Mouse (Mus musculus) forebrain, embryonic 14.5 days (tissue): Measurements from ENCODE around the gene Nipal3. TPM values are rescaled to one million over a fixed set of nuclear protein-coding genes. Genes with fewer than 3 reads are reported as not detected.

Experiments
- ATAC-seq: fragments of 200-750 bp; cut with Nextera tagmentation; 2 replicates; pipeline ENCODE4 v1.8.0; 2017; ENCODE audit warnings: mild to moderate bottlenecking, moderate library complexity
- DNase-seq: peaks from one replicate; pipeline ENCODE4 v3.0.0-alpha.2; 2015; ENCODE audit warnings: low spot score
- H3K27ac ChIP-seq: fragments of 300-500 bp; sonication (generic); 2 replicates; pipeline ENCODE4 v1.5.1; 2014; ENCODE audit warnings: low read depth, mild to moderate bottlenecking, control low read depth, low read length, moderate library complexity
- H3K27me3 ChIP-seq: fragments of 300-500 bp; sonication (generic); replicated peaks from 2 replicates; pipeline ENCODE4 v1.6.1; 2014; ENCODE audit warnings: low read length, control low read depth, mixed read lengths; ENCODE audit not compliant: control insufficient read depth, insufficient read depth
- H3K36me3 ChIP-seq: fragments of 300-500 bp; sonication (generic); 2 replicates; pipeline ENCODE4 v1.6.1; 2014; ENCODE audit warnings: low read length, control low read depth; ENCODE audit not compliant: control insufficient read depth, insufficient read depth
- H3K4me1 ChIP-seq: fragments of 300-500 bp; sonication (generic); 2 replicates; pipeline ENCODE4 v1.6.1; 2014; ENCODE audit warnings: antibody characterized with exemption, low read length, control low read depth; ENCODE audit not compliant: control insufficient read depth, insufficient read depth
- H3K4me2 ChIP-seq: fragments of 300-500 bp; sonication (generic); 2 replicates; pipeline ENCODE4 v1.6.1; 2014; ENCODE audit warnings: mild to moderate bottlenecking, control low read depth, low read length
- H3K4me3 ChIP-seq: fragments of 300-500 bp; sonication (generic); 2 replicates; pipeline ENCODE4 v1.5.1; 2014; ENCODE audit warnings: low read depth, low read length, control low read depth
- H3K9ac ChIP-seq: fragments of 300-500 bp; sonication (generic); 2 replicates; pipeline ENCODE4 v1.6.1; 2014; ENCODE audit warnings: mild to moderate bottlenecking, low read length, control low read depth, moderate library complexity
- H3K9me3 ChIP-seq: fragments of 300-500 bp; sonication (generic); replicated peaks from 2 replicates; pipeline ENCODE4 v1.6.1; 2016; ENCODE audit warnings: low read length, control low read depth, mixed read lengths; ENCODE audit not compliant: control insufficient read depth
- WGBS: fragments of 180-500 bp; shearing (Covaris S2); extraction: QIAGEN DNeasy Blood & Tissue Kit; methylation state at CpG from one replicate; pipeline ENCODE4 v1.1.7; 2014; 5-methylcytosine and 5-hydroxymethylcytosine counted together
- polyA plus RNA-seq: library from polyadenylated mRNA; unstranded; fragments of >200 nt; fragmentation: Nextera tagmentation; extraction: Ambion mirVana; gene quantifications from 2 replicates; pipeline ENCODE4 v1.2.1, GENCODE M21; 2014

Gene Nipal3
- polyA plus RNA-seq, 1 experiment from 2014 or later, result 5.3 TPM

DNA sequence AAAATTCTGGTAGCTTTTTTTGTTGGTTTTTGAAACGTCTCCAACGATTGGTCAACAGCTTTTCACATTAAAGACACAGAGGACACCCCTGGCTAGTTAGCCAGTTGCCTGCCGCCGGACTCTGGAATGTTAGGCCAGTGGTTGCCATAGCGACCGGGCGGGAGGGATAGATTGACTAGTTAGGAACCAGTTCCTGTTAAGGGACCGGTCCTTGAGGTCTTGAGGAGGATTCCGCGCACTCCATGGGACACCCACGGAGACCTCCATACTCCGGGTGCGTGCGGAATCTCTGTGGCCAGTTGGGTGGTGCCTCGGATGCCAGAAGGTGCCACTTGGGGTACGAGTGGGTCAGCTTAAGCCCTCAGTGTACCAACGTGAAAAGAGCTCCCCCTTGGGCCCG is 972 bp upstream of the Nipal3 start:
- no peaks in the 10 kb centered on the region for H3K36me3 ChIP-seq
- H3K4me1 ChIP-seq, result 0 out of 2 replicates have a peak, but pooled peaks cover 4% of the 10 kb centered on the region
- H3K4me3 ChIP-seq, result no peak overlapping the region
- WGBS, result 19% methylated on average over 18 of the region's 18 CpGs
- no peaks in the 10 kb centered on the region for H3K9me3 ChIP-seq
- ATAC-seq (no peak), DNase-seq (peak; percentile 40)
- H3K27me3 ChIP-seq, result no peaks in the 10 kb centered on the region
- no peak overlapping the region for H3K27ac ChIP-seq
- no peak overlapping the region for H3K9ac ChIP-seq
- peak overlapping the region; percentile 94; the same call in 1 of the 2 replicates for H3K4me2 ChIP-seq

DNA sequence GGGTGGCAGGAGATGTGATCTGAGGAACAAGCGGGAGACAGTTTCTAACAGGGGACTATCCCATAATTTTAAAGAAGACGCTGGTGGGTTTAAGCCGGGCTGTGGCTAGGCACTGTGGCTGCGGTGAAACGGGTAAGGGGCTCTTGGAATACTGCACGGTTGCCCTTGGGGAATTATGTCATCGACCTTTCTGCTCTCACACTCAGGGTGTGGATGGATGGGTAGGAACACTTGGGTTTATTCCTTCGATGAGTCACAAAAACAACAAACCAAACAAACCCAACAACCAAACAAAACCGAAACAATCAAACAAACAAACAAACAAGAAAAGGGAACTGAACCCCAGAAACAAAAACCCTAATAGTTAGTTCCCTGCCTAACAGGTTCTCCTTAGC is 556 bp upstream of the Nipal3 start:
- DNase-seq (no peak), ATAC-seq (no peak)
- H3K4me3 ChIP-seq, result peak overlapping the region; percentile 60
- no peak overlapping the region for H3K27ac ChIP-seq
- H3K9me3 ChIP-seq, result no peaks in the 10 kb centered on the region
- 12% methylated on average over 9 of the region's 9 CpGs for WGBS
- H3K9ac ChIP-seq, result no peak overlapping the region
- H3K27me3 ChIP-seq, result no peaks in the 10 kb centered on the region
- H3K4me2 ChIP-seq, result peak overlapping the region; percentile 94
- 0 out of 2 replicates have a peak, but pooled peaks cover 4% of the 10 kb centered on the region for H3K4me1 ChIP-seq
- H3K36me3 ChIP-seq, result no peaks in the 10 kb centered on the region

DNA sequence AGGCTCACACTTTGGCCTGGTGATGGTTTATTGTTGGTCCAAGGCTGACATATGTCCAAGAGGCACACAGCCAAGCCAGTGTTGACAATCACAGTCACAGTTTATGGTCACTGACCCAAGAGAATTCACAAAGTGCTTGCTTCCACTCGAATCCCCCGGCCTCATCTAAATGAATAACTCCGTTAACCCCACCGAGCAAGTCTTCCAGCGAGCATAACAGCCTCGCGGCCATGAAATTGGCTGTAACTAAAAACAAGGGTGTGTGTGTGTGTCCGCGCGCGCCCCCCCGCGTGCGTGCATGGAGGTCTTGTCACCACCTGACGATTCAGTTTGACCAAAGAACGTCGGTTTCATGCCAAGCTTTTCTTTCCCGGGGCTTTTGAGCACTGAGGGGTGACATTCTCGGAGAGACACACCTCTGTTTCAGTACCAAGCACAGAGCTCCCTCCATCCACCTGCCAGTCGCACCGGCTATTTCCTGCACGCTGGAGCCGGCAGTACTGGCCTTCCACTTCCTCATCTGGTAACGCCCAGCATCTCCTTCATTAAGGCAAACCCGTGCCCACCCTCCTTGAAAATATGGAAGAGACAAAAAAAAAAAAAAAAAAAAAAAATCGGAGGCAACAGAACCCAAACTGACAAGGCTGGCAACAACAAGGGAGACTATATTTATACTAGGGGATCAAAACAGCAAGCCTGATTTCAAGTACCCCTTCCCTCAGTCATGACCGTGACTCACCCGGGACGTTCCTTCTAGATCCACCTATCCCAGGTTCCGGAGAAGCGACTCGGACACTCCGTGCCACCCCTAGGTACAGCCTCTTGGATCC is 932 bp downstream of the Nipal3 start:
- ATAC-seq (peak; percentile 33), DNase-seq (peak; percentile 58)
- no peaks in the 10 kb centered on the region for H3K27me3 ChIP-seq
- H3K4me1 ChIP-seq, result 0 out of 2 replicates have a peak, but pooled peaks cover 4% of the 10 kb centered on the region
- peak overlapping the region; percentile 60 for H3K4me3 ChIP-seq
- peak overlapping the region; percentile 94 for H3K4me2 ChIP-seq
- WGBS, result under 1% methylated on average over 33 of the region's 33 CpGs
- 0 out of 2 replicates have a peak, but pooled peaks cover 4% of the 10 kb centered on the region for H3K36me3 ChIP-seq
- peak overlapping the region; percentile 60 for H3K9ac ChIP-seq
- no peaks in the 10 kb centered on the region for H3K9me3 ChIP-seq
- no peak overlapping the region for H3K27ac ChIP-seq

DNA sequence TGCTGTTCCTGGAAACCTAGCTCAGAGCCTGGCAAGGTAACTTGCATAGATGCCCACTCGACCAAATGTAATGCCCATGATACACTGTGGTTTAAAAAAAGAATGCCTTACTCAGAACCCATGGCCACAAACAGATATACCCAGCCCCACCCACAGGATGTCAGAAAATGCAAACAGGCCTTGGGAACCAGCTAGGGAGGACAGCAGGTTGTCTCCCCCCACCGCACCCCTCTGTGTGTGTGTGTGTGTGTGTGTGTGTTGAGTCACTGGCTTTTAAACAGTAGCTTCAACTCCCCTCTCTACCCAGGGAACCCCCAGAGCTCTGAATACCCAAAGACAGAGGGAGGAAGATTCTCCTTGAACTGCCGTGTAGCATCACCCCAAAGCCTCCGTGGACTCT is 1.6 kb downstream of the Nipal3 start:
- WGBS, result 57% methylated on average over 4 of the region's 4 CpGs

DNA sequence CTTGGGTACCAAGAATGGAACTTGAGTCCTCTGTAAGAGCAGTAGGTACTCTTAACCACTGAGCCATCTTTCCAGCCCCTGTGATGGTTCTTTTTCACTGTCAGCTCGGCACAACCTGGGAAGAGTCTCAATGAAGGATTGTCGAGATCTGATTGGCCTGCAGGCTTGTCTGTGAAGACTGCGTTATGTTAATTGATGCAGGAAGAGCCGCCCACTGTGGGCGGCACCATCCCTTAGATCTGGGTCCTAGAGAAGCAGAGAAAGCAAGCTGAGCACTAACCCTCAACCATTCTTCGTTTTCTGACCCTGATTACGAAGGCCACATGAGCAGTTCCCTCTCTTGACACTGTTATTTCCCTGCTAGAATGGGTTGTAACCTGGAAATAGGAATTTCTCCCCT is 5.6 kb downstream of the Nipal3 start:
- H3K9me3 ChIP-seq, result no peaks in the 10 kb centered on the region
- 85% methylated on average over 7 of the region's 7 CpGs for WGBS
- 0 out of 2 replicates have a peak, but pooled peaks cover 6% of the 10 kb centered on the region for H3K36me3 ChIP-seq
- no peak overlapping the region for H3K4me3 ChIP-seq
- no peak overlapping the region for H3K4me2 ChIP-seq
- H3K27me3 ChIP-seq, result no peaks in the 10 kb centered on the region
- H3K4me1 ChIP-seq, result 0 out of 2 replicates have a peak, but pooled peaks cover 2% of the 10 kb centered on the region
- DNase-seq, result no peak
- ATAC-seq, result no peak
- no peak overlapping the region for H3K9ac ChIP-seq
- no peak overlapping the region for H3K27ac ChIP-seq

More for the DNA sequence above, 1.6 kb downstream of the Nipal3 start:
- ATAC-seq, result no peak
- peak overlapping the region; percentile 94 for H3K4me2 ChIP-seq
- no peak overlapping the region for H3K27ac ChIP-seq
- H3K9ac ChIP-seq, result peak overlapping the region; percentile 60
- 0 out of 2 replicates have a peak, but pooled peaks cover 6% of the 10 kb centered on the region for H3K36me3 ChIP-seq
- no peaks in the 10 kb centered on the region for H3K9me3 ChIP-seq
- no peak for DNase-seq
- H3K4me1 ChIP-seq, result 0 out of 2 replicates have a peak, but pooled peaks cover 4% of the 10 kb centered on the region
- H3K27me3 ChIP-seq, result no peaks in the 10 kb centered on the region
- H3K4me3 ChIP-seq, result peak overlapping the region; percentile 60

DNA sequence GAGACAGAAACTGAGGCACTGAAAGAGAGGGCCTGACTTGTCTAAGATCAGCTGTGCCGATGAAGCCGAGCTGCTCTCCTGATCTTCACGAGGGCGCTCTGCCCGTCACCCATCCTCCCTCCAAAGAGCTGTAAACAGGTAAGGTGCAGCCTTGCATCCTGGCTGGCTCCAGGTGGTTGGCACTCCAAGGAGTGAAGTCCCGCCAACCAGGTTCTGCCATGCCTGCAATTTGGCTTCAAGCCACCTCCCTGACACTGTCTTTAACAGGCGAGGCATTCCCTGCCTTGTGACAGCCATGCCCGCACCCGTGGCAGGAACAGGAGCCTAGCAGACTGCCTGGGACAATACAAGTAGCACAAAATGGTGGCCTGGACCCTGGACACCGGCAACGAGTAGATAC is 8.5 kb downstream of the Nipal3 start:
- Histone ChIP-seq H3K27ac (no peak overlapping the region), H3K4me2 (no peak overlapping the region), H3K4me1 (no peaks in the 10 kb centered on the region), H3K9ac (no peak overlapping the region), H3K9me3 (no peaks in the 10 kb centered on the region), H3K4me3 (no peak overlapping the region), H3K27me3 (no peaks in the 10 kb centered on the region), H3K36me3 (0 out of 2 replicates have a peak, but pooled peaks cover 6% of the 10 kb centered on the region)
- ATAC-seq (no peak), DNase-seq (no peak)
- 85% methylated on average over 11 of the region's 11 CpGs for WGBS

DNA sequence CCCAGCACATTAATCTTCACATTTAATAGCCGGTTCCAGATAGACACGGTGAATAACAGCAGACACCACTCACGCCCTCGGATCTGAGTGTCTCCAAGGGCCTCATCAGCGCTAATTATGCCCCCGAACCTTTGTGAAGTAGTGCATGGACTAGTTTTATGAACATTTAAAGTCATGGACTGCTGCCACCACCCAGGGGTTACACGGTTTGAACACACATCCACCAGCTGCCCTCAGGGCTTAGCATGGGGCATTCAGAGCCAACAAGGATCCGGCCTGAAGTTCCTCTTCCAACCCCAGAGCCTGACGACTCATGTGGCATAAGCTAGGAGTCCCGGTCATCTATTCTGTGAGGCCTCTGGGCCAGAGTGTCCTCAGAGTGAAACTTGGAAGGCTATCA is 9.8 kb downstream of the Nipal3 start:
- DNase-seq (no peak), ATAC-seq (no peak)
- no peaks in the 10 kb centered on the region for H3K9me3 ChIP-seq
- H3K36me3 ChIP-seq, result 0 out of 2 replicates have a peak, but pooled peaks cover 6% of the 10 kb centered on the region
- no peak overlapping the region for H3K4me2 ChIP-seq
- no peak overlapping the region for H3K27ac ChIP-seq
- H3K27me3 ChIP-seq, result no peaks in the 10 kb centered on the region
- WGBS, result 81% methylated on average over 10 of the region's 10 CpGs
- no peak overlapping the region for H3K9ac ChIP-seq
- H3K4me3 ChIP-seq, result no peak overlapping the region
- H3K4me1 ChIP-seq, result no peaks in the 10 kb centered on the region

DNA sequence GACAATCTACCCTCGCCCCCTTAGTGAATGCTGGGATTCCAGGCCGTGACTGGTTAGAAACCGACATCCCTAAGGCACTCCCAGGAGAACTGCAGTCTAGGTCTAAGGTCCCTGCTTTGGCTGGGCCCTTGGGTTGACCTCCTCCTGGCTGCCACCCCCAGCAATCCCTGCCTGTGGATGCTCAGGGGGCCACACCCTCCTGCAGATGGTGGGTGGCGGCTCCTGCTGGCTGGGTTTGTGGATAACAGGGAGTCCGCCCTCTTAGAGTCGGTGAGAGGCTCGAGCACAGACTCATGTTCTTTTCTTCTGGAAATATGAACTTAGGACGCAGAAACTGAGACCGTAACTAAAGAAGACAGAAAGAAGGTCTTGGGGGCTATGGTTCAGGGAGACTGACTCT is 14.5 kb downstream of the Nipal3 start:
- DNase-seq, result no peak
- H3K36me3 ChIP-seq, result no peaks in the 10 kb centered on the region
- no peak overlapping the region for H3K27ac ChIP-seq
- H3K9me3 ChIP-seq, result no peaks in the 10 kb centered on the region
- ATAC-seq, result no peak
- 76% methylated on average over 9 of the region's 9 CpGs for WGBS
- H3K4me1 ChIP-seq, result no peaks in the 10 kb centered on the region
- H3K9ac ChIP-seq, result no peak overlapping the region
- H3K27me3 ChIP-seq, result no peaks in the 10 kb centered on the region
- no peak overlapping the region for H3K4me3 ChIP-seq
- no peak overlapping the region for H3K4me2 ChIP-seq

DNA sequence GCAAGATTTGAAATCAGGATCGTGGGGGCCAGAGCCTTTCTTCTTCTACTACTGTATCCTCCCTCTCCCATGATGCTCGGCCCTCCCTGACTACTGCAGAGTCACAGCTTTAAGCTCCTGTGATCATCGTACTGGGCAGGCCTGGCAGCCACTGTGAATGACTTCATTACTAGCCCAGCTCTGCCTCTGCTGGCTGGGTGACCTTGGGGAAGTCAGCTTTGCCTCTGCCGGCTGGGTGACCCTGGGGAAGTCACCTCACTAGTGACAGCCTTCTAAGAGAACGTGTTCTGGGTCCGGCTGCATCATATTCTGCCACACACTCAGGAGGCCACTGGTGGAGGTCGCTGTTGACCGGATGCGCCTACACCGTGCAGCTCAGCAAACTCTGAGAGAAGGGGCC is 17.0 kb downstream of the Nipal3 start:
- Histone ChIP-seq H3K27me3 (no peaks in the 10 kb centered on the region), H3K4me3 (no peak overlapping the region), H3K9me3 (no peaks in the 10 kb centered on the region), H3K4me1 (no peaks in the 10 kb centered on the region), H3K9ac (no peak overlapping the region), H3K4me2 (no peak overlapping the region), H3K36me3 (no peaks in the 10 kb centered on the region), H3K27ac (no peak overlapping the region)
- DNase-seq (no peak), ATAC-seq (no peak)
- WGBS, result 88% methylated on average over 10 of the region's 10 CpGs
